Mouse (Mus musculus) MEL (cell line): ENCODE measurements around the gene Lsm2. TPM values are rescaled to one million over a fixed set of nuclear protein-coding genes. Genes with fewer than 3 reads are reported as not detected.
A peak's percentile ranks its signal among the peaks of the same experiment; 100 is the strongest.

Source experiments
- DNase-seq: peaks from one replicate; pipeline ENCODE4 v3.0.0; 2011; ENCODE audit warnings: low read depth, low spot score
- H3K27ac ChIP-seq: 2 replicates; pipeline ENCODE4 v1.5.1; 2012; ENCODE audit warnings: low read depth, mild to moderate bottlenecking, control low read depth, low read length, moderate library complexity; ENCODE audit not compliant: control insufficient read depth
- H3K27me3 ChIP-seq, 2 experiments: fragments of 150-350 bp in 1 of 2; sonication (generic) in 1 of 2; 2 replicates each; pipeline ENCODE4 v1.6.1; 2012; ENCODE audit warnings: low read length in 2 of 2, mild to moderate bottlenecking in 2 of 2, improper control_type of control experiment in 1 of 2, moderate library complexity in 1 of 2; ENCODE audit not compliant: insufficient read depth in 2 of 2, control insufficient read depth in 1 of 2
- H3K36me3 ChIP-seq, 2 experiments: 2 replicates each; pipeline ENCODE4 v1.6.1; 2012 to 2014; ENCODE audit warnings: low read length in 2 of 2, improper control_type of control experiment in 1 of 2, inconsistent platforms in 1 of 2, mild to moderate bottlenecking in 1 of 2; ENCODE audit not compliant: insufficient read depth in 2 of 2, control insufficient read depth in 1 of 2
- H3K4me1 ChIP-seq, 2 experiments: fragments of 150-350 bp in 1 of 2; sonication (generic) in 1 of 2; 2 replicates each; pipeline ENCODE4 v1.6.1; 2012; ENCODE audit warnings: low read length in 2 of 2, improper control_type of control experiment in 1 of 2, mild to moderate bottlenecking in 1 of 2; ENCODE audit not compliant: insufficient read depth in 2 of 2, control insufficient read depth in 1 of 2
- H3K4me3 ChIP-seq, 2 experiments: fragments of 150-350 bp in 1 of 2; sonication (generic) in 1 of 2; 2 replicates each; pipeline ENCODE4 v1.5.1; 2012; ENCODE audit warnings: low read depth in 2 of 2, low read length in 2 of 2, mild to moderate bottlenecking in 2 of 2, moderate library complexity in 2 of 2, control low read depth in 1 of 2, improper control_type of control experiment in 1 of 2; ENCODE audit not compliant: control insufficient read depth in 1 of 2, insufficient read depth in 1 of 2
- H3K79me2 ChIP-seq: 2 replicates; pipeline ENCODE4 v1.6.1; 2012; ENCODE audit warnings: mild to moderate bottlenecking, low read length, moderate library complexity; ENCODE audit not compliant: control insufficient read depth, poor library complexity, insufficient read depth
- H3K9ac ChIP-seq: 2 replicates; pipeline ENCODE4 v1.6.1; 2012; ENCODE audit warnings: low read depth, mild to moderate bottlenecking, control low read depth, low read length, moderate library complexity; ENCODE audit not compliant: control insufficient read depth, poor library complexity, severe bottlenecking
- H3K9me3 ChIP-seq: fragments of 150-350 bp; sonication (generic); replicated peaks from 2 replicates; pipeline ENCODE4 v1.6.1; 2012; ENCODE audit warnings: mild to moderate bottlenecking, low read length, improper control_type of control experiment, moderate library complexity; ENCODE audit not compliant: insufficient read depth
- BHLHE40 ChIP-seq: IDR thresholded peaks from 2 replicates; pipeline ENCODE4 v1.6.1; 2012; ENCODE audit warnings: low read depth, mild to moderate bottlenecking, inconsistent platforms, low read length, improper control_type of control experiment, borderline replicate concordance
- CHD1 ChIP-seq: IDR thresholded peaks from 2 replicates; pipeline ENCODE4 v1.6.1; 2012; ENCODE audit warnings: low read depth, mild to moderate bottlenecking, inconsistent platforms, low read length, improper control_type of control experiment
- CHD2 ChIP-seq: IDR thresholded peaks from 2 replicates; pipeline ENCODE4 v1.6.1; 2011; ENCODE audit warnings: low read length, improper control_type of control experiment
- CTCF ChIP-seq, 3 experiments: IDR thresholded peaks in 2 of 3; conservative IDR thresholded peaks in 1 of 3; 2 replicates each; pipeline ENCODE4 v1.5.1; 2011 to 2012; ENCODE audit warnings: low read length in 3 of 3, low read depth in 2 of 3, mild to moderate bottlenecking in 2 of 3, improper control_type of control experiment in 1 of 3, inconsistent platforms in 1 of 3, mixed read lengths in 1 of 3, moderate library complexity in 1 of 3; ENCODE audit not compliant: control insufficient read depth in 1 of 3, insufficient read depth in 1 of 3, poor library complexity in 1 of 3, severe bottlenecking in 1 of 3
- E2F4 ChIP-seq: IDR thresholded peaks from 2 replicates; pipeline ENCODE4 v1.6.1; 2011; ENCODE audit warnings: low read depth, low read length, improper control_type of control experiment, borderline replicate concordance
- ELF1 ChIP-seq: IDR thresholded peaks from 2 replicates; pipeline ENCODE4 v1.6.1; 2014; ENCODE audit warnings: low read depth, mild to moderate bottlenecking, inconsistent platforms, low read length, improper control_type of control experiment, moderate library complexity
- EP300 ChIP-seq, 2 experiments: IDR thresholded peaks; 2 replicates each; pipeline ENCODE4 v1.6.1; 2011; ENCODE audit warnings: improper control_type of control experiment in 2 of 2, low read length in 2 of 2, low read depth in 1 of 2, mild to moderate bottlenecking in 1 of 2
- ETS1 ChIP-seq: IDR thresholded peaks from 2 replicates; pipeline ENCODE4 v1.6.1; 2012; ENCODE audit warnings: low read depth, mild to moderate bottlenecking, inconsistent platforms, low read length, improper control_type of control experiment, moderate library complexity
- GABPA ChIP-seq: IDR thresholded peaks from 2 replicates; pipeline ENCODE4 v1.6.1; 2012; ENCODE audit warnings: low read depth, mild to moderate bottlenecking, inconsistent platforms, low read length, improper control_type of control experiment, moderate library complexity
- GATA1 ChIP-seq: IDR thresholded peaks from 2 replicates; pipeline ENCODE4 v1.6.1; 2011; ENCODE audit warnings: low read depth, low read length, improper control_type of control experiment
- HCFC1 ChIP-seq: IDR thresholded peaks from 2 replicates; pipeline ENCODE4 v1.6.1; 2012; ENCODE audit warnings: low read depth, mild to moderate bottlenecking, inconsistent platforms, low read length, improper control_type of control experiment, moderate library complexity
- JUND ChIP-seq: IDR thresholded peaks from 2 replicates; pipeline ENCODE4 v1.6.1; 2011; ENCODE audit warnings: low read depth, mild to moderate bottlenecking, improper control_type of control experiment, low read length
- KAT2A ChIP-seq: conservative IDR thresholded peaks from 2 replicates; pipeline ENCODE4 v1.6.1; 2012; ENCODE audit warnings: low read depth, low read length, improper control_type of control experiment, inconsistent platforms
- MAFK ChIP-seq: IDR thresholded peaks from 2 replicates; pipeline ENCODE4 v1.6.1; 2011; ENCODE audit warnings: low read depth, mild to moderate bottlenecking, low read length, improper control_type of control experiment, borderline replicate concordance
- MAX ChIP-seq: IDR thresholded peaks from 2 replicates; pipeline ENCODE4 v1.6.1; 2011; ENCODE audit warnings: low read length, improper control_type of control experiment
- MAZ ChIP-seq: IDR thresholded peaks from 2 replicates; pipeline ENCODE4 v1.6.1; 2012; ENCODE audit warnings: low read depth, mild to moderate bottlenecking, inconsistent platforms, low read length, improper control_type of control experiment
- MEF2A ChIP-seq: IDR thresholded peaks from 2 replicates; pipeline ENCODE4 v1.6.1; 2014; ENCODE audit warnings: low read depth, mild to moderate bottlenecking, inconsistent platforms, low read length, improper control_type of control experiment; ENCODE audit not compliant: poor library complexity, insufficient replicate concordance, severe bottlenecking; ENCODE audit errors: extremely low read depth
- MXI1 ChIP-seq: IDR thresholded peaks from 2 replicates; pipeline ENCODE4 v1.6.1; 2011; ENCODE audit warnings: mild to moderate bottlenecking, low read depth, low read length, improper control_type of control experiment
- MYB ChIP-seq: IDR thresholded peaks from 2 replicates; pipeline ENCODE4 v1.6.1; 2011; ENCODE audit warnings: mild to moderate bottlenecking, low read depth, low read length, improper control_type of control experiment
- MYC ChIP-seq: IDR thresholded peaks from 2 replicates; pipeline ENCODE4 v1.6.1; 2011; ENCODE audit warnings: low read depth, mild to moderate bottlenecking, low read length, improper control_type of control experiment, moderate library complexity
- NELFE ChIP-seq: IDR thresholded peaks from 2 replicates; pipeline ENCODE4 v1.6.1; 2011; ENCODE audit warnings: low read depth, low read length, improper control_type of control experiment
- NRF1 ChIP-seq: IDR thresholded peaks from 2 replicates; pipeline ENCODE4 v1.6.1; 2014; ENCODE audit warnings: low read depth, mild to moderate bottlenecking, inconsistent platforms, low read length, improper control_type of control experiment, moderate library complexity; ENCODE audit not compliant: poor library complexity, insufficient read depth, severe bottlenecking
- POLR2A ChIP-seq, 2 experiments: IDR thresholded peaks; 2 replicates each; pipeline ENCODE4 v1.6.1; 2011 to 2012; ENCODE audit warnings: low read length in 2 of 2, mild to moderate bottlenecking in 2 of 2, control low read depth in 1 of 2, improper control_type of control experiment in 1 of 2, low read depth in 1 of 2, moderate library complexity in 1 of 2; ENCODE audit not compliant: control insufficient read depth in 1 of 2, insufficient read depth in 1 of 2, poor library complexity in 1 of 2
- POLR2AphosphoS2 ChIP-seq: IDR thresholded peaks from 2 replicates; pipeline ENCODE4 v1.6.1; 2011; ENCODE audit warnings: low read length, improper control_type of control experiment
- POLR2AphosphoS5 ChIP-seq: IDR thresholded peaks from 2 replicates; pipeline ENCODE4 v1.6.1; 2012; ENCODE audit warnings: low read depth, borderline replicate concordance, mild to moderate bottlenecking, inconsistent platforms, low read length, moderate library complexity, mixed read lengths
- RAD21 ChIP-seq: IDR thresholded peaks from 2 replicates; pipeline ENCODE4 v1.6.1; 2011; ENCODE audit warnings: mild to moderate bottlenecking, low read depth, low read length, improper control_type of control experiment
- SIN3A ChIP-seq: IDR thresholded peaks from 2 replicates; pipeline ENCODE4 v1.6.1; 2012; ENCODE audit warnings: low read length, improper control_type of control experiment, inconsistent platforms
- SMC3 ChIP-seq: IDR thresholded peaks from 2 replicates; pipeline ENCODE4 v1.6.1; 2011; ENCODE audit warnings: low read depth, low read length, improper control_type of control experiment
- TBP ChIP-seq: IDR thresholded peaks from 2 replicates; pipeline ENCODE4 v1.8.0; 2011; ENCODE audit warnings: low read depth, low read length, improper control_type of control experiment
- TCF12 ChIP-seq: IDR thresholded peaks from 2 replicates; pipeline ENCODE4 v1.6.1; 2014; ENCODE audit warnings: low read depth, mild to moderate bottlenecking, inconsistent platforms, low read length, improper control_type of control experiment, moderate library complexity
- UBTF ChIP-seq: IDR thresholded peaks from 2 replicates; pipeline ENCODE4 v1.6.1; 2012; ENCODE audit warnings: low read depth, mild to moderate bottlenecking, inconsistent platforms, low read length, improper control_type of control experiment, moderate library complexity, borderline replicate concordance; ENCODE audit not compliant: insufficient read depth
- USF1 ChIP-seq: IDR thresholded peaks from 2 replicates; pipeline ENCODE4 v1.6.1; 2014; ENCODE audit warnings: low read depth, mild to moderate bottlenecking, inconsistent platforms, low read length, improper control_type of control experiment, moderate library complexity
- USF2 ChIP-seq, 2 experiments: IDR thresholded peaks; 2 replicates each; pipeline ENCODE4 v1.6.1; 2011 to 2012; ENCODE audit warnings: improper control_type of control experiment in 2 of 2, low read length in 2 of 2, borderline replicate concordance in 1 of 2, inconsistent platforms in 1 of 2, low read depth in 1 of 2, mild to moderate bottlenecking in 1 of 2; ENCODE audit not compliant: insufficient read depth in 1 of 2
- ZC3H11A ChIP-seq: IDR thresholded peaks from 2 replicates; pipeline ENCODE4 v1.6.1; 2012; ENCODE audit warnings: low read depth, mild to moderate bottlenecking, inconsistent platforms, low read length, improper control_type of control experiment
- ZKSCAN1 ChIP-seq: IDR thresholded peaks from 2 replicates; pipeline ENCODE4 v1.6.1; 2012; ENCODE audit warnings: low read depth, mild to moderate bottlenecking, inconsistent platforms, low read length, improper control_type of control experiment, moderate library complexity
- ZMIZ1 ChIP-seq: IDR thresholded peaks from 2 replicates; pipeline ENCODE4 v1.6.1; 2012; ENCODE audit warnings: low read depth, mild to moderate bottlenecking, inconsistent platforms, low read length, improper control_type of control experiment, moderate library complexity
- polyA plus RNA-seq, 2 experiments: library from polyadenylated mRNA; stranded (reverse) in 1 of 2; unstranded in 1 of 2; fragments of >175 nt in 1 of 2; fragments of >200 nt in 1 of 2; gene quantifications; 2 replicates each; pipeline versions ENCODE4 v1.2.1 to v1.2.4; 2012; ENCODE audit warnings: low replicate concordance in 2 of 2, low read depth in 1 of 2; ENCODE audit not compliant: insufficient read length in 2 of 2, insufficient read depth in 1 of 2, missing spikeins in 1 of 2
- total RNA-seq: library from RNA; depleted of rRNA; stranded (reverse); fragments of 300-350 nt; gene quantifications from 2 replicates; pipeline ENCODE4 v1.2.3, GENCODE M21; 2012; rRNA removed

Gene Lsm2
- total RNA-seq = 50.6 and 57.9 TPM in 2 replicates
- polyA plus RNA-seq = 100 to 1,000 TPM in 1 of 2 experiments, not detected in 1; 180 TPM

DNA sequence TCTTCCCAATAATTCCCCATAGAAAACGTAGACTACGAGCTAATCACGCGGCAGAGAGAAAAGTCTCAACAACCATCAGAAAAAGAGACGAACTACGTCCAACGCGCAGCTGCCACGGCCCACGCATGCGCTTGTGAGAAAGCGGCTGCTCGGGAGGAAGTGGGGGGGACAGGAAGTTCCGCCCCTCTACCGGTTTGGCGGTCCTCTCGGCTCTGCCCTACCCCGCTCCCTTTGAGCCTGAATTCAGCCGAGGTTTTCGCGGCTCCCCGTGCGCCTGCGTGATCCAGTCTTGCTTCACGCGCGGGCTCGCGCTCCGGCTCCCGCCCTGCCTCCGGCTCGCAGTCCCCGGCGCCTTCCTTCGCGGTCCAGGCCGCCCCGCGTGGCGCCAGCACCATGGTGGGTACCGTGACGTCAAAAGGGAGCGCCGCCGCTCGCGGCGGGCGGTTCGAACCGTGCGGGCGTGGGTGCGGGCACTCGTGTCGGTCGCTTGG is at the start of gene Lsm2:
Gene Lsm2, plus strand, starts transcription at position 173 of the 491 bp plus-strand sequence.
- Histone ChIP-seq H3K79me2 (peaks cover 30% of the 10 kb centered on the region), H3K36me3 (peaks cover 0 to 6% of the 10 kb centered on the region in 2 experiments; a peak in 2 of 4 replicates), H3K4me1 (no peaks in the 10 kb centered on the region; a peak in 1 of 4 replicates), H3K27me3 (no peaks in the 10 kb centered on the region), H3K9ac (peak within 1 kb of the TSS; percentile 99), H3K9me3 (no peaks in the 10 kb centered on the region), H3K4me3 (peak within 1 kb of the TSS; percentile 88 to 89), H3K27ac (peak within 1 kb of the TSS; percentile 94)
- peak; percentile 90 for DNase-seq
- TF ChIP-seq MXI1 (peak; percentile 89), MAX (peak; percentile 81), MYB (no peak), RAD21 (no peak), E2F4 (0 out of 2 replicates have a peak, but pooled peaks have one; percentile 49), GATA1 (no peak), HCFC1 (peak; percentile 80), ETS1 (peak; percentile 19; the same call in 1 of the 2 replicates), NELFE (peak; percentile 65), MAZ (0 out of 2 replicates have a peak, but pooled peaks have one; percentile 38), ZKSCAN1 (no peak), NRF1 (peak; percentile 94), CTCF (IDR thresholded peaks at IDR 0.05 in 2 of 3, conservative IDR thresholded peaks at IDR 0.05 in 1 of 3; ENCODE audit: control insufficient read depth in 1 of 3, insufficient read depth in 1 of 3, low read depth in 2 of 3, low read length in 3 of 3, poor library complexity in 1 of 3, severe bottlenecking in 1 of 3) (no peak), USF1 (no peak), EP300 (IDR thresholded peaks at IDR 0.05; ENCODE audit: low read depth in 1 of 2, low read length in 2 of 2) (no peak), SIN3A (peak; percentile 82; the same call in 1 of the 2 replicates), KAT2A (peak; percentile 35; the same call in 1 of the 2 replicates), TCF12 (no peak), GABPA (no peak), ELF1 (peak; percentile 81), ZMIZ1 (0 out of 2 replicates have a peak, but pooled peaks have one; percentile 32), USF2 (IDR thresholded peaks at IDR 0.05; ENCODE audit: borderline replicate concordance in 1 of 2, insufficient read depth in 1 of 2, low read depth in 1 of 2, low read length in 2 of 2) (no peak), CHD1 (no peak), UBTF (no peak), MEF2A (no peak), MYC (peak; percentile 88), BHLHE40 (no peak), TBP (0 out of 2 replicates have a peak, but pooled peaks have one; percentile 75), JUND (no peak), MAFK (no peak), CHD2 (no peak), ZC3H11A (no peak), POLR2A (IDR thresholded peaks at IDR 0.05; ENCODE audit: control insufficient read depth in 1 of 2, insufficient read depth in 1 of 2, low read depth in 1 of 2, low read length in 2 of 2, poor library complexity in 1 of 2) (peak; percentile 60 to 76; a peak in 3 of 4 replicates), SMC3 (no peak), POLR2AphosphoS2 (peak; percentile 77; the same call in 1 of the 2 replicates), POLR2AphosphoS5 (no peak)
